Mouse (Mus musculus) heart, adult 2 months (tissue): ENCODE data around the gene Podxl2. TPM values are rescaled to one million over a fixed set of nuclear protein-coding genes. Genes with fewer than 3 reads are reported as not detected.

Source experiments
- DNase-seq, 2 experiments: peaks; one replicate each; pipeline ENCODE4 v3.0.0; 2021
- H3K27ac ChIP-seq: fragments of 200-600 bp; 2 replicates; pipeline ENCODE4 v1.8.1; 2022
- H3K27me3 ChIP-seq: fragments of 200-500 bp; 2 replicates; pipeline ENCODE4 v1.6.1; 2012; ENCODE audit warnings: mild to moderate bottlenecking, low read length, inconsistent platforms, mixed read lengths; ENCODE audit not compliant: control insufficient read depth, insufficient read depth
- H3K36me3 ChIP-seq: fragments of 200-500 bp; 2 replicates; pipeline ENCODE4 v1.6.1; 2012; ENCODE audit warnings: low read length, inconsistent platforms; ENCODE audit not compliant: control insufficient read depth, insufficient read depth
- H3K4me1 ChIP-seq: fragments of 200-500 bp; 2 replicates; pipeline ENCODE4 v1.6.1; 2011; ENCODE audit warnings: low read length; ENCODE audit not compliant: control insufficient read depth, insufficient read depth
- H3K4me3 ChIP-seq: fragments of 200-600 bp; 2 replicates; pipeline ENCODE4 v1.8.1; 2022
- H3K79me2 ChIP-seq: fragments of 200-500 bp; replicated peaks from 2 replicates; pipeline ENCODE4 v1.6.1; 2012; ENCODE audit warnings: mild to moderate bottlenecking, inconsistent platforms, low read length, moderate library complexity, mixed read lengths; ENCODE audit not compliant: control insufficient read depth, insufficient read depth
- H3K9ac ChIP-seq: fragments of 200-500 bp; 2 replicates; pipeline ENCODE4 v1.6.1; 2012; ENCODE audit warnings: low read depth, mild to moderate bottlenecking, control low read depth, inconsistent platforms, low read length, mixed read lengths
- CTCF ChIP-seq: fragments of 200-600 bp; IDR thresholded peaks from 2 replicates; pipeline ENCODE4 v1.8.1; 2022; ENCODE audit warnings: antibody characterized with exemption, mild to moderate bottlenecking, moderate library complexity
- EP300 ChIP-seq: fragments of 200-500 bp; IDR thresholded peaks from 2 replicates; pipeline ENCODE4 v1.6.1; 2011; ENCODE audit warnings: low read depth, low read length, control low read depth; ENCODE audit not compliant: insufficient read depth
- POLR2A ChIP-seq: fragments of 200-500 bp; IDR thresholded peaks from 2 replicates; pipeline ENCODE4 v1.6.1; 2011; ENCODE audit warnings: mild to moderate bottlenecking, low read depth, low read length, control low read depth; ENCODE audit not compliant: insufficient read depth
- WGBS: fragments of 180-500 bp; shearing (Covaris S2); methylation state at CpG from one replicate; pipeline ENCODE4 v1.1.7; 2018; 5-methylcytosine and 5-hydroxymethylcytosine counted together
- intact Hi-C: fragments of 180-260 bp; cut with DNase I; formaldehyde crosslinking; loops from one replicate; pipeline ENCODE4 v1.15.1; 2025
- polyA plus RNA-seq: library from polyadenylated mRNA; depleted of rRNA; stranded (reverse); fragments of >200 nt; gene quantifications from 2 replicates; pipeline ENCODE4 v1.2.3, GENCODE M21; 2012
- total RNA-seq, 2 experiments: library from RNA; stranded (reverse); gene quantifications; 2 replicates each; pipeline ENCODE4 v1.2.3; 2021

Podxl2 gene
- total and polyA plus RNA-seq, 3 experiments = 13.1 to 26.2 (median 15.9) TPM

DNA sequence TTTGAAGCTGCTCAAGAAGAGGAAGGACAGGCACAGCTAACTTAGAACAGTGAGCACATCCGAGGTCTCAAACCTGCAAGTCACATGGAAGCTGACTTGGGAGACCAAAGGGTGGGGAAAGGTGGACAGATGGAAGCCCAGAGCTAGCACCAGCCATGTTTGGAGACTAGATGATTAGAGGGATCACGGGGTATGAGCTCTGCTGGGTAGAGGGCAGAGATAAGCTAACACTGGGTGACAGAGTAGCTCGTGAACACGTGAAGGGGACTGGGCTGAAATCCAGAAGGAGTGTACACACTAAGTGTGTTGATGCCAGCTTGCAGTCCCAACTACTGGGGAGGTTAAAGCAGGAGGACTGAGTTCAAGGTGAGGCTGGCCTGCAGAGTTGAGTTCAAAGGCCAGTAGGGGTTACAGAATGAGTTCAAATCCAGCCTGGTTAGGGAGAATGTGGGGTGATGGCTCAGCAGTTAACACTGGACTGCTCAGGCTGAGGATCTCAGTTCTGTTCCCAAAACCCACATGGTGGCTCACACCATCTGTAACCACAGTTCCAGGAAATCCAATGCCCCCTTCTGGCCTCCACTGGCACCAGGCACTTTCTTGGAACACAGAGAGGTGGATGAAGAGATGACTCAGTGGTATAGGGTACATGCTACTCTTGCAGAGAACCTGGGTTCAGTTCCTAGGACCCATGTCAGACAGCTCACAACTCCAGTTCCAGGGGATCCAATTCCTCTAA lies 70.7 kb downstream of the Podxl2 start:
- peaks cover 26% of the 10 kb centered on the region for H3K4me1 ChIP-seq
- 0 out of 2 replicates have a peak, but pooled peaks cover 1% of the 10 kb centered on the region for H3K79me2 ChIP-seq
- H3K27ac ChIP-seq = peak overlapping the region; percentile 26
- no peaks in the 10 kb centered on the region for H3K27me3 ChIP-seq
- intact Hi-C loops = loop anchor here (2.0 kb wide), 1 partner anchor 19 kb away; no protein-coding TSS in a partner anchor
- 48% methylated on average over 4 of the region's 4 CpGs for WGBS
- TF ChIP-seq EP300 = peak; percentile 42; the same call in 1 of the 2 replicates
- TF ChIP-seq CTCF = 0 out of 2 replicates have a peak, but pooled peaks have one; percentile 8
- no peak for TF ChIP-seq POLR2A
- peaks cover 8% of the 10 kb centered on the region for H3K36me3 ChIP-seq
- H3K9ac ChIP-seq = no peak overlapping the region
- no peak overlapping the region for H3K4me3 ChIP-seq
- peak in 1 of 2 experiments; percentile 54 for DNase-seq

DNA sequence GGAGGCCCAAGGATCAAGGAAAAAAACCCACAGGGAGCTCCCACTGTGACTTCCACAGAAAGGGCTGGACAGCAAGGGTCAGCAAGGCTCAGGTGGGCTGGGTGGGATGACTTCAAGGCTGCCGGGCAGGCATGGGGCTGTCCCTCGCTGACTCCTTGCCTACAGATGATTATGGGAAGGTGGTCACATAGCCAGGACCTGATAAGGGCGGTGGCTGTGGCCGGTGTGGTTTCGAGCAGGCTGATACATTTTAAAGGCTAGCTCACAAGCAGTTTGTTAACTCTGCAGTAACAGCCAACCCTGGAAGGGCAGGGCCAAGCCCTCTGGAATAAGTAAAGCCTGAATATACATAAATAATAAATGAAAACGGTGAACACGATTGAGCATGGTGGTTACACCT lies 71.8 kb downstream of the Podxl2 start:
- intact Hi-C loops = no loop called here
- DNase-seq = no peak
- Histone ChIP-seq H3K27me3 (no peaks in the 10 kb centered on the region), H3K4me1 (peaks cover 25% of the 10 kb centered on the region), H3K4me3 (no peak overlapping the region), H3K9ac (no peak overlapping the region), H3K79me2 (0 out of 2 replicates have a peak, but pooled peaks cover 1% of the 10 kb centered on the region), H3K36me3 (peaks cover 5% of the 10 kb centered on the region; the same call in 1 of the 2 replicates), H3K27ac (no peak overlapping the region)
- TF ChIP-seq POLR2A = no peak
- TF ChIP-seq CTCF = no peak
- TF ChIP-seq EP300 = no peak
- WGBS = 75% methylated on average over 7 of the region's 7 CpGs

DNA sequence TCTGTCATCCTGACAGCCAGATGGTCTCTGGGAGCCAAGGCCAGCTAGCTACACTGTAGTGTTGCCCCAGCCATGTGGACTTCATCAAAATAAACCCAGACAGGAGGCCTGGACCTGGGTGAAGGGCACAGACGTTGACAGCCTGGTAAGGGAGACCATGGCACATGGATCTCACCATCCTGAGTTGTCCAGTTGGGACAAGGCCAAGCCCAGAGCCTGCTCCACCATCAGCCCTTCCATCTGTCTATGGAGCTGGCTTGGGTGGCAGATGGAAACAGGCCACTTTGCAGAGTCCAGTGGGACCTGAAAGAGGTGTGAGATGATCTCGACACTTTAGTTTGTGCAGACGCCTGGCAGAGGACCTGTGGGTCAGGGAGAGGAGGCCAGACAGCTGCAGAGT lies 74.1 kb downstream of the Podxl2 start:
- peak; percentile 32 to 61 for DNase-seq
- H3K27me3 ChIP-seq = no peaks in the 10 kb centered on the region
- WGBS = 30% methylated on average over 3 of the region's 3 CpGs
- H3K9ac ChIP-seq = no peak overlapping the region
- peaks cover 5% of the 10 kb centered on the region; the same call in 1 of the 2 replicates for H3K36me3 ChIP-seq
- H3K4me3 ChIP-seq = no peak overlapping the region
- peak; percentile 45; the same call in 1 of the 2 replicates for TF ChIP-seq EP300
- no peak for TF ChIP-seq CTCF
- 0 out of 2 replicates have a peak, but pooled peaks cover 1% of the 10 kb centered on the region for H3K79me2 ChIP-seq
- peaks cover 22% of the 10 kb centered on the region for H3K4me1 ChIP-seq
- H3K27ac ChIP-seq = peak overlapping the region; percentile 45
- intact Hi-C loops = no loop called here

DNA sequence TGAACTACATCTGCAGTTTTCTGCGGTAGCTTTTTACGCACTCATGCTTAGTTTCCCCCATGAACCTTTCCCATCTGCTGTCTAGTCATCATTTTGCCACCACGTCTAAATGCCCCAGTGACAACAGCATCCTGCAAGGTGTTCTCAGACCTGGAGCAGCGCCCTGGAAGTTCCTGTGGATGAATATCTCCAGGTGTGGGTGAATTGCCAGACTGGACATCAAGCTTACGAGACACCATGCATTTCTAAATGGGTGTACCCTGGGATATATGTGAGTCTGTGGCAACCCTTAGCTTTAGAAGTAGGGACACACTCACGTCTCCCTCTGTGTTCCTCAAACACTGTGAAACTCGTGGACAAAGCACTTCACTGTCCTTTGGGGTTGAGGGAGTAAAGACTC lies 74.7 kb downstream of the Podxl2 start:
- H3K4me1 ChIP-seq = peaks cover 22% of the 10 kb centered on the region

DNA sequence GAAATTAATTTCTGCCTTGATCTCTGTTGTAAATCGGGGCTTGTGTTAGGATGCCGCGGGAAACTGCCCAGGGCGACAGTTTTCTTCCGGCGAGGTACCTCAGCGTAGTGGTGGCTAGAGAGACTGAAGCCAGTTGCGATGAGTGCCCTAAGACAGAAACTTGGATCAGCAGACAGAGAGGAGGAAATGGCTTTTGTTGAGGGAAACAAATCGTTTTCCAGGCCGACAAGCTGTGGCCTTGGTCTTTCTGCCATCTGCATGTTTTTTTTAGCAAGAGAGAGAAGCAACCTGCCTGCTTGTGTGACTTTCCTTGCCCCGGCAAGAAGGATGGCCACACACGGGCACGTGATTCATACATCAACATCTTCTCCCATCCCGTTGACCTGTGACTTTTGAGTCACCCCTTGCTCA lies 80.3 kb downstream of the Podxl2 start:
- WGBS = 54% methylated on average over 14 of the region's 14 CpGs
- Histone ChIP-seq H3K79me2 (no peaks in the 10 kb centered on the region), H3K4me3 (no peak overlapping the region), H3K4me1 (peaks cover 15% of the 10 kb centered on the region), H3K9ac (no peak overlapping the region), H3K36me3 (peaks cover 3% of the 10 kb centered on the region; the same call in 1 of the 2 replicates), H3K27ac (no peak overlapping the region; the same call in 1 of the 2 replicates), H3K27me3 (no peaks in the 10 kb centered on the region)
- intact Hi-C loops = no loop called here
- no peak for DNase-seq
- no peak for TF ChIP-seq POLR2A

More for the DNA sequence above, 74.7 kb downstream of the Podxl2 start:
- 72% methylated on average over 7 of the region's 7 CpGs for WGBS
- no peaks in the 10 kb centered on the region for H3K27me3 ChIP-seq
- peaks cover 5% of the 10 kb centered on the region; the same call in 1 of the 2 replicates for H3K36me3 ChIP-seq
- H3K79me2 ChIP-seq = 0 out of 2 replicates have a peak, but pooled peaks cover 1% of the 10 kb centered on the region
- no peak overlapping the region for H3K4me3 ChIP-seq
- no peak for TF ChIP-seq CTCF
- TF ChIP-seq EP300 = no peak
- TF ChIP-seq POLR2A = no peak
- no peak overlapping the region for H3K9ac ChIP-seq
- DNase-seq = no peak
- H3K27ac ChIP-seq = peak overlapping the region; percentile 45
- intact Hi-C loops = no loop called here

DNA sequence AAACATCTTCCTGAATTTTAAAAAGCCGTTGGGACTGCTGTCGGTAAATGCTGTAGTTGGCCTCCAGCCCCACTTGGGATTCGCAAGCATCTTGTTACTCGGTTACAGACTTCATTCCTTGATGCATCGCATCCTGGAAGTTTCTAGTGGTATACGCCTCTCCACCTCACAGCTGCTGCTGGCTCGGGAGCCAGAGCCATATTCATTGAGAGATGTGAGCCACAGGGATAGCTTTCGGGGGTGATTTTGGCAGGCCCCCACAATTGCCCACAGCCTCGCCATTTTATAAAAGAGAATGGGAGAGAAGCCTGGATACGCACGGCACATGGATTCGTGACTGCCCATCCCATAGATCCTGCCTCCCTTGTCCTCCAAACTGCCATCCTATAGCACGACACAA lies 81.0 kb downstream of the Podxl2 start:
- DNase-seq = no peak

More for the DNA sequence above, 81.0 kb downstream of the Podxl2 start:
- Histone ChIP-seq H3K79me2 (no peaks in the 10 kb centered on the region), H3K27ac (no peak overlapping the region), H3K36me3 (peaks cover 3% of the 10 kb centered on the region; the same call in 1 of the 2 replicates), H3K4me3 (no peak overlapping the region), H3K4me1 (peaks cover 17% of the 10 kb centered on the region), H3K9ac (no peak overlapping the region), H3K27me3 (no peaks in the 10 kb centered on the region)
- 65% methylated on average over 13 of the region's 13 CpGs for WGBS
- intact Hi-C loops = no loop called here
- TF ChIP-seq EP300 (no peak), CTCF (no peak), POLR2A (no peak)
